Mouse (Mus musculus) retina, adult 2 months (tissue): ENCODE data around the gene Gpalpp1.
A peak's percentile ranks its signal among the peaks of the same experiment; 100 is the strongest.

Source experiments
- DNase-seq: peaks from one replicate; pipeline ENCODE4 v3.0.0-alpha.2; 2012; ENCODE audit warnings: low read depth, low spot score

Gpalpp1 gene

GRCm38 (mm10) chr14:76110396-76111221, at the start of gene Gpalpp1, which contains the start of gene Nufip1:
Gene Gpalpp1 (minus strand): TSS chr14:76110760.
Gene Nufip1 (plus strand): TSS chr14:76110891.
- peak; percentile 96 for DNase-seq

- DNase-seq, result no peak
Measured at GRCm38 (mm10) chr14:76158192-76158785, 47.7 kb upstream of the Gpalpp1 start.

- no peak for DNase-seq
Measured at GRCm38 (mm10) chr14:76153828-76154227, 43.3 kb upstream of the Gpalpp1 start.

- peak; percentile 6 for DNase-seq
Measured at GRCm38 (mm10) chr14:76153003-76153675, 42.6 kb upstream of the Gpalpp1 start.

- peak; percentile 94 for DNase-seq
Measured at GRCm38 (mm10) chr14:76152162-76153002, 41.8 kb upstream of the Gpalpp1 start.

- DNase-seq, result no peak
Measured at GRCm38 (mm10) chr14:76151820-76152161, 41.2 kb upstream of the Gpalpp1 start.

GRCm38 (mm10) chr14:76151011-76151410, 40.5 kb upstream of the Gpalpp1 start:
- no peak for DNase-seq

GRCm38 (mm10) chr14:76150499-76150898, 39.9 kb upstream of the Gpalpp1 start:
- no peak for DNase-seq

- no peak for DNase-seq
Measured at GRCm38 (mm10) chr14:76149531-76150179, 39.1 kb upstream of the Gpalpp1 start.

GRCm38 (mm10) chr14:76148294-76148693, 37.7 kb upstream of the Gpalpp1 start:
- no peak for DNase-seq

- DNase-seq, result no peak
Measured at GRCm38 (mm10) chr14:76147061-76147460, 36.5 kb upstream of the Gpalpp1 start.

- DNase-seq, result no peak
Measured at GRCm38 (mm10) chr14:76145868-76146267, 35.3 kb upstream of the Gpalpp1 start.

GRCm38 (mm10) chr14:76145248-76145647, 34.7 kb upstream of the Gpalpp1 start:
- no peak for DNase-seq

GRCm38 (mm10) chr14:76134975-76135374, 24.4 kb upstream of the Gpalpp1 start:
- DNase-seq, result no peak

- DNase-seq, result no peak
Measured at GRCm38 (mm10) chr14:76128174-76128573, 17.6 kb upstream of the Gpalpp1 start.

- no peak for DNase-seq
Measured at GRCm38 (mm10) chr14:76127311-76127710, 16.8 kb upstream of the Gpalpp1 start.

GRCm38 (mm10) chr14:76122663-76123058, 12.1 kb upstream of the Gpalpp1 start:
- DNase-seq, result no peak

- DNase-seq, result no peak
Measured at GRCm38 (mm10) chr14:76121901-76122662, 11.5 kb upstream of the Gpalpp1 start.

GRCm38 (mm10) chr14:76120472-76120871, 9.9 kb upstream of the Gpalpp1 start:
- DNase-seq, result no peak

- DNase-seq, result no peak
Measured at GRCm38 (mm10) chr14:76118963-76119362, 8.4 kb upstream of the Gpalpp1 start.
